Mouse (Mus musculus): ENCODE data around the gene Specc1l.

Gene Specc1l

GRCm38 (mm10) chr10:75355341-75355740 is 143.5 kb downstream of the Specc1l start:
- DNase-seq (ENCODE audit: low spot score in 2 of 2), result no peak
